Mouse (Mus musculus) myocyte (in vitro differentiated cells): ENCODE data around the gene Nr2e1.

Experiments
- CEBPB ChIP-seq: IDR thresholded peaks from 2 replicates; pipeline ENCODE4 v1.6.1; 2011; ENCODE audit warnings: mild to moderate bottlenecking, moderate library complexity; ENCODE audit not compliant: poor library complexity, insufficient read depth, severe bottlenecking
- E2F4 ChIP-seq: IDR thresholded peaks from one replicate; pipeline ENCODE4 v1.6.1; 2011; ENCODE audit warnings: mild to moderate bottlenecking, control low read depth, moderate library complexity; ENCODE audit not compliant: insufficient read depth
- MAX ChIP-seq: IDR thresholded peaks from one replicate; pipeline ENCODE4 v1.6.1; 2011; ENCODE audit warnings: low read depth, mild to moderate bottlenecking, control low read depth
- MYOD1 ChIP-seq, 3 experiments: IDR thresholded peaks; one replicate each; pipeline ENCODE4 v1.6.1; 2011; ENCODE audit warnings: control low read depth in 2 of 3, low read depth in 2 of 3, mild to moderate bottlenecking in 2 of 3, moderate library complexity in 1 of 3; ENCODE audit not compliant: insufficient read length in 2 of 3, control insufficient read depth in 1 of 3
- MYOG ChIP-seq, 3 experiments: IDR thresholded peaks; one replicate each; pipeline ENCODE4 v1.6.1; 2011; ENCODE audit warnings: control low read depth in 2 of 3, low read depth in 2 of 3, mild to moderate bottlenecking in 2 of 3; ENCODE audit not compliant: insufficient read length in 2 of 3, control insufficient read depth in 1 of 3, insufficient read depth in 1 of 3
- POLR2AphosphoS2 ChIP-seq: IDR thresholded peaks from one replicate; pipeline ENCODE4 v1.6.1; 2011; ENCODE audit warnings: low read depth, control low read depth; ENCODE audit not compliant: insufficient read length
- REST ChIP-seq: IDR thresholded peaks from one replicate; pipeline ENCODE4 v1.6.1; 2011; ENCODE audit warnings: mild to moderate bottlenecking, control low read depth, moderate library complexity; ENCODE audit not compliant: insufficient read depth, insufficient read length
- SRF ChIP-seq: IDR thresholded peaks from one replicate; pipeline ENCODE4 v1.6.1; 2011; ENCODE audit warnings: low read depth; ENCODE audit not compliant: control insufficient read depth, insufficient read length

DNA sequence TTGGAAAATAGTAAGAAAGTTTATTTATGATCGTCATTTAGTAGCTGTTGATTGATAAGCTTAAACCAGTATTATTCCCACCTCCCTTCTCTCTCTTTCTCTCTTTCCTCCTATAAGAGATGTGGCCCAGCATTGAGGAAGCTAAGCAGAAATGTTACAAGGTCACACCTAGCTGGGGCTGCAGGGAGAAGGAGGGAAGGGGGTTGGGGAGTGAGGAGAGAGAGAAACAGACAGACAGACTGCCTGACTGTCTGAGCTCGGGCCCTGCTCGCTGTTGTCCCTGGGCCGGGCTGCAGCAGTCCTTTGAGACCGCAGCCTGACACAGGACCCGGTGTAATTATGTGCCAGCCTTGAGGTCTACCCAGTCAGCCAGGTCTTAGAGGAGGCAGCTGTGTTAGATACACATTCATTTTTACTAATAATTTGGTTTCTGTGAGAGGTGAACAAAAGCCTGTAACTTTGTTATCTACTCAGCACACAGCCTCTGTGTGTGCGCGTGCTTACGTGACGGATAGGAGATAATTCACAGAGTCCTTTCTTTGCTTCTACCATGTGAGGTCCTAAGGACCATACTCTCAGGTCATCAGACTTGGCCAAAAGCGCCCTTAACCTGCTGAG, 49.5 kb downstream of the Nr2e1 start:
- no peak for TF ChIP-seq E2F4
- no peak for TF ChIP-seq MYOD1 (IDR thresholded peaks at IDR 0.05; ENCODE audit: control insufficient read depth in 1 of 3, insufficient read length in 2 of 3, low read depth in 2 of 3)
- no peak for TF ChIP-seq MAX
- no peak for TF ChIP-seq CEBPB
- TF ChIP-seq REST = no peak
- TF ChIP-seq POLR2AphosphoS2 = no peak
- TF ChIP-seq MYOG (IDR thresholded peaks at IDR 0.05; ENCODE audit: control insufficient read depth in 1 of 3, insufficient read depth in 1 of 3, insufficient read length in 2 of 3, low read depth in 2 of 3) = no peak
- TF ChIP-seq SRF = no peak
